Mouse (Mus musculus) kidney, postnatal 4 days (tissue): Measurements from ENCODE around the gene Afap1l2.

Experiments used
- DNase-seq, 2 experiments: peaks; one replicate each; pipeline ENCODE4 v3.0.0; 2021; ENCODE audit warnings: mixed read lengths in 2 of 2

The Afap1l2 gene

DNA sequence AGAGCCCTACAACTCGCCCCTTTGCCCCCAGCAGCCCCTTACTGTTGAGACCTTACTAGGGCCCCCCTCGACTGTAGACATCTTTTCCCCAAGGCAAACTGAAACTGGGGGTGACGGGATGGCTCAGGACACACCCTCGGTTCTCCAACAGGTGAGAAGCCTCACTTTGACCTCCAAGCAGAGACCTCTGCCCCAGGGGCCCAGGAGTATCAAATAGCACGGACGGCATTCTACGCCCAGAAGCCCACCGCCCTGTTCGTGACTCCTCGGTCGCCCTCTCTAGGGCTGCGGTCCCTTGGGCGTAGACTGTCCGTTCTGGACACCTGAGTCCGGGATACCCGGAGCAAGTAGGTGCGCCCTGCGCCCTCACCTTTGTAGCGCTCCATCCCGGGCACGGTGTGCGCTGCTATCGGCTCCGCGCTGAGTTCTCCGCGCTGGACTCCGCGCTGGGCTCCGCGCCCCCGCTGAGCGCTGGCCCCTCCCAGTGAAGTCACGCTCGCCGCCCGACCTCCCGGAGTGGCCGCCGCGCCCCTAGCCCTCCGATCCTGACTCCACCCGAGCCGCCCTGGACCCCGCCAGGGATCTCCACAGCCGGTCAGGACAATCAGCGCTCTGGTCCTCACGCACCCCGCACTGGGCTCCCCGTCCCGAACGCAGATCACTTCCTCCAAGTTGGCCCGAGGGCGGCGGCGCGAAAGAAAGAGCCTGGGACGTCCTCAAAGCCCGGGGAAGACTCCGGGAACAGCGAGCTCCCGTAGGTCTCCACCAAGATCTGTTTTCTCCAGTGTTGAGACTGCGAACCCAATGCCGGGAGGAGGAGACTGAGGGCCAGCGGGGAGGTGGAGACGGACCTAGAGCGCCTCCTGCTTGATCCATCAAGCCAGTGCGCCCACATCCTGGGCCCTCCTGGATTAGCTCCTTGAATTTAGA, at the start of gene Afap1l2:
TSS of gene Afap1l2 (minus strand) at position 448 of the 930 bp plus-strand sequence.
- DNase-seq: peak; percentile 79 to 86

DNA sequence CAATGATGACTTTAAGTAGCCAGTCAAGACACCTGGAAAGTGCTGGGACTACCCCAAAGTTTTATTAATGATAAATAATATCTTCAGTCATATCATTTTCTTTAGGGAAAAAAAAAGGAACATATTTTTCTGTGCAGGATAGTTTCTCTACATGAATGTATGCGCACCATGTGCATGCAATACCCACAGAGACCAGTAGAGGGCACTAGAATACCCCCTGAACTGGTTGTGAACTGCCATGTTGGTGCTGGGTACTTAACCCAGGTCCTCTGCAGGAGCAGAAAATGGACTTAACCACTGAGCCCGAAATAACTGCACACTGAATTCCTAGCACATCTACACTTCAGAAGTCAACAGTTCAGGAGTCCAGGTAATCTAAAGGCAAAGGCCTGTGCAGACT, 49.5 kb upstream of the Afap1l2 start:
- DNase-seq: no peak

DNA sequence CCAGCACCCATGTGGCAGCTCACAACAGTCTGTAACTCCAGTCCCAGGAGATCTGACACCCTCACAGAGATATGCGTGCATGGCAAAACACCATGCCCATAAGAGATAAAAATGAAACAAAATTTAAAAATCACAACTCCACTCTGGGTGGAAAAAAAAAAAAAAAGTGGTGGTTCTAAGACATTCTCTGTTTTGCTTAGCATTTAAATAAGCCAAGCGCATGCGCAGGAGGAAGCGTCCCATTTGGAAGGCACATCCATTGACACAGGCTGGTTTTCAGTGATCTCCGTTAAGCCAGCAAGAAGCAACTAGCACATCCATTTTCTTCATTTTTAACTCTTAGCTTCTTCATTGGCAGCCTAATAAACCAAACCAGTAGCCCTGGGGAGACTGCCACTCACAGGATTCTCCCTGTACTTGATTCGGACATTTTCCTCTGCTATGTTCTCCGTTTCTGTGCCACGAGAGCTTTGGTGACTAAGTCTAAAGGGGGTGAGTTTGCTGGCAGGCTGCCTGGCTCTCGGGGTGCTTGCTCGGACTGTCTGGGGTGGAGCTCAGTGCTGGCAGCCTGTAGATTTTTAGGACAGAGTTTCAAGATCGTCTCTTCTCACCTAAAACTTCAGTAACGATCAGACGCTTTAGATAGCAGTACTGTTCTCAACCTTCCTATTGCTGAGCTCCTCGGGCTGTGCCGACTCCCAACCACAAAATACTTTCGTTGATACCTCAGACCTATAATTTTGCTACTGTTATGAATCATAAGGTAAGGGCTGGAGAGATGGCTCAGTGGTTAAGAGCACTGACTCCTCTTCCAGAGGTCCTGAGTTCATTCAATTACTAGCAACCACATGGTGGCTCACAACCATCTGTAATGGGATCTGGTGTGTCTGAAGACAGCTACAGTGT, 47.4 kb upstream of the Afap1l2 start:
- DNase-seq: no peak

DNA sequence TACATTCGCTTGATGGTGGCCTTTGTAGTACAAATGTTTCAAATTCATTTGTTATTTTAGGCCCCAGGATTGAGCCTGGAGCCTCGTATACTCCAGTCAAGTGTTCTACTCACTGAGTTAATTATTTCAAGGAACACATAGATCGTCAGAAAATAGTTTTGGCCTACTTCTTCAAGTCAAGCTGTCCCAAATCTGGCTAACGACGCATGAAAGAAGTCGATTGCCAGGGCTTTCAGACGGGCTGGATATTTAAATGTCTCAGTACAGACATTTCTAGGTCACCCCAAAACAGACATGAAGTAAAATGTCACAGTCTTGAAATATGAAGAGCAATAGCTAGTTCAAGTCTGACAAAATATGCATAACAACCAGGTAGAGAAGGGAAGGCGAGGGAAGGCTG, 44.9 kb upstream of the Afap1l2 start:
- no peak for DNase-seq

DNA sequence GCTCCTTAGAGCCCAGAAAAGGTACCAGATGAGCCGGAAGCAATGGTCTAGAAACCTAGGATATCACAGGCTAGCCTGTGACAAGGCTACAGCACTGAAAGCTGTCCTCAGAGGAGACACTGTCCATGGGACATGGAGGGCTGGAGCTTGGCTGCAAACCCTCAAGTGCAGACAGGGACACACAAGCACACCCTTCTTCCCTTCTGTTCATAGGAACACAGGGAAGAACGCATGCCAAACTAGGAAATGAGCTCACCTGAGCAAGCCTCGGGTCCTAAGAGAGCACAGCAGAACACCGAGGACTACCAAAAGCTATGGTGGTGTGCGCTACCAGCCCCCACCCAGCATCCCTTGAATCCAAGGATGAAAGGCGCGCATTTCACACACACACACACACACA, 44.0 kb upstream of the Afap1l2 start:
- no peak for DNase-seq

DNA sequence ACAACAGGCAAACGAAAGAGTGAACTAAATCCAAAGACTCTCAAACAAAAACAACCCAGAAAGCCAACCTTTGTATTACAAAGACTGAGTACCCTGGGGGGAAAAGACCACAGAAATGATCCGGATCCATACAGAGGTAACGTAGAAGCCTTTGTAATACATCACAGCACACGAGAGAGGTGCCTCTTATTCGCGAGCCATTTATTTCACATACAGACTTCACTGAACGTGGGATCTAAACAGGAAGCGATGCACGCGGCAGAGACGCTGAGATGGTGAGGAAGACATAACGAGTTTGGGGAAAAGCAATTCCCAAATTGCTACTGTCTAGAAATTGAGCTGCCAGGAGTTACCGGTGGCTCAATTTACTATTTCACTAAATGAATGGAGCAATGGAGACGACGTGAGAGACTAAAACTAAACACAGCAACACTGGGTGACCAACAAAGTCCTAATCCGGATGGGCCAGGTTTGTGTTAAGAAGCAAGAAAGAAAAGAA, 41.6 kb upstream of the Afap1l2 start:
- no peak for DNase-seq

DNA sequence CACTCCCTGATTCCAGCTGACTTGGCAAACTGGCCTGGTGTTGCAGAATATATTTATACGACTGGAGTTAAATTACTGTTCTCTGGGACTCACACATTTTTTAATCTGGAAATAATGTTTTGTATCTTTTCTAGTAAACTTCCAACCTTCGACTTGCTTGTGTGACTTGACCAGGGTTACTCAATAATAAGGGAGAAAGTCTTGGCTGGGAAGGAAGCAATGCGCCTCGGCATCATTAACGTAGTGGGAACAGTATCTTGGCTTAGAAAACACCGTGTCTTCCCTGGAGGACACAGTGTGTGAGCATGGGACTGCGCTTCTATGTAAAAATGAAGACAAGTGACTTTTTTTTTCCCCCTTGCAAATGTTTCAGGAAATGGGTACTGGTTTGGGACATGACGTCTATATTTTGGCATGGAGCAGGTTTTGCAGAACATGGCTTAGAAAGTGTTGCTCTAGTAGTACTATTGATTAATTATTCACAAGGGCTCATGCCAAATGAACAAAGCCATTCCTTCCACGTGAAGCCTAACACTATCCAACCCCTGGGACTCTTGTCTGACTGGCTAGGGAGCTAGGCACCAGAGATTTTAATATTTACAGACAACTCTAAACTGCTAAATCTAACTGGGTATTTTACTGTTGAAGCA, 39.8 kb upstream of the Afap1l2 start:
- no peak for DNase-seq

DNA sequence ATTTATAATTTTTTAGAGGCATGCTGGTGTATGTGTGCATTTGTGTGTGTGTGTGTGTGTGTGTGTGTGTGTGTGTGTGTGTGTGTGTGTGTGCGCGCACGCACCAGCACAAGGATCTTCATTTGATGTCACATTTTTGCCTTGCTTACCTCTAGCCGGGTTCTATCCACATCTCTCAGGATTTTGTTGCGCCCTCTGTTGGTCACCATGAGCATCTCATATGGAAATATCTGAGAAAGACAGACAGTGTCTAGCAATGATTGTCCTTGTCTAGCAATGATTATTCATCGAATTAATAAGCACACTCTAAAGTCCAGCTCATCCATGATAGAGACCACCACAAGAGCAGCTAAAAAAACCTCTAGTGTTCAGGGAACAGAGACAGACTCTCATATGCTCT, 31.2 kb upstream of the Afap1l2 start:
- DNase-seq: peak; percentile 40 to 61

DNA sequence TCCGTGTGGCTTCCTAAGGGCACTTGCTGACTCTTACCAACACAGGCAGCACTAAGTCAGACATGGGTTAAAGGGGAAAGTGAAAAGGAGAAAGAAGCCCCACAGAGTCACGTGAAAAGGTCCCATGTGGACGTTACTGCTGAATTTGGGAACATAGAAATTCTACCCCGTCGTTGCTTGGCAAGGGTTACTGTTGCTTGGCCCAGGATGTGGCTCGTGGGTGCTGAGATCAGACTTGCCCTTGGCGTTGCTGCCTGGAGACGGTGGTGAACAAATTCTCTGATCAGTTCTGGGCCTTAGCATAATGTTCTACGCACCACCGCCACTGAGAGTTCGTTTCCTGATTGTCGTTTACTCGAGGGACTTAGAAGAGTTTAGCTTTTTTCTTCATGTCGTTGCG, 28.8 kb upstream of the Afap1l2 start:
- no peak for DNase-seq

DNA sequence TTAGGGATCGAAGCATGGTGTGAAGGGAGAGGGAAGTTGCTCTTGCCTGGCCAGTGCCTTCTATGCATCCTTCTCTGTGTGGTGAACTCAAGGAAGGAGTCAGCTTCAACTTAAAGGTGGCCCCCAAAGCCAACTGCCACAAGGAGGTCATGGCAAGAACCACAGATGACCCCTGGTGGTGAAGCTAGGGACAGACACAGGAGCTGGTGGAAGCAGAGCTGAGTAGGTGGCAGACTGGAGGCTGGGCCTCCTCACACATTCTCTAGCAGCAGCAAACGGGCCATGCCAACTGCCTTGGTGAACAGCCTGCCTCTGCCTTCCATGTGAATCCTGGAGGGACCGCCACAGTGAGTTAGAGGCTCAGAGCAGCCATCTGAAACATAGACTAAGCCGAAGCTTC, 23.6 kb upstream of the Afap1l2 start:
- DNase-seq: peak; percentile 81 to 87

DNA sequence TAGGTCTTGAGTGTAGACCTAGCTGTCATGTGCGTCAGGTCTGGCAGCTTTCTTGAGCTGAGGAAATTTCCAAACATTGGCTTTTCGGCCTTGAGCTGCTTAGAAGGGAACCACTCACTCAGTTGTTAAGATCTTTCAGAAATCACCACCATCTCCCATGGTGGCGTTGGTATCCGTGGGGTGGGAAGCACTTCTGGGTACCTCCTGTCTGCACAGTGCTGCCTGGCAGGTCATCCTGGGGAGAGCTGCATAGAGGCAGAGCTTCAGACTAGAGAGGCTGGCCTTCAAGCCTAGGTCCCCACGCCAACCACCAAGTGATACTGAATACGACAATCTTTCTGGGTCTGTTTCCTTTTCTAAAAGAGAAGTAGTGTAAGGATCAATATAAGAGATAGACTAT, 21.4 kb upstream of the Afap1l2 start:
- no peak for DNase-seq

DNA sequence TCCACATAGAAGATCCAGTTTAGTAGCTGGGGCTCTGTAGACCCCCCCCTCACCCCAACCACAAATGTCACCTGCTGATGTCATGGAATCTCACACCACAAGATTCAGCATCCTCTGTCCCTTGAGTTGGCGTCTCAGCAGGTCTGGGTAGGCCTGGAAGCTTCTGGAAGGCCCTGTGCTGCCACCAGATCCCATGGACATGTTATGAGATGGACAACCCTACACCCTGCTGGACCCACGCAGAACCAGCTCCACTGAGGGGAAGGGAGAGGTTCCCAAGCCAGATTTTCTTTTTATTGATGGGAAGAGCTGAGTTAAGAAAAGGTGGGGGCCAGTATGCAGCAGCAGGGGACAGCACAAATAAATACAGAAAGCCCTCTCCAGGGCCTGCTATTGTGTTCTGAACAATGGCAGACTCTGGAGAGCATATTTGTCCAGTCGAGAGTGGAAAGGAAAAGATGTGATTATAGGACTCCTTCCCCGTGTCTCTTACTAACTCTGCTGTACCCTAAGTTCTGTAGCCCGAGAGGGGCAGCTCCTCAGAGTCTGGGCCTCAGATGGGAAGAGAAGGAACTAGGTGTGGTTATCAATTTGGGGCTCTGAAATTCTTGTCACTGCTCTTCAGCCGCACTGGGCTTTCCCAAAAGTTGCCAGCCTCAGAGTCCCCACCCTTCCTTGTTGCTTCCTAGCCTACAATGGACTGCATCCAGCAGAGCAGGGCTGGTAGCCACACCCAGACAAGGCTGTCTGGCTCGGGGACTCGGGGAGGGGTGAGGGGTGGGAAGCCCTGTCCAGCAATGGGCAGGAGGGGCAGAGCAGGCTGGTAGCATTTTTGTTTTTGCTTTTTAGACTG, 20.5 kb upstream of the Afap1l2 start:
- peak in 1 of 2 experiments; percentile 27 for DNase-seq

DNA sequence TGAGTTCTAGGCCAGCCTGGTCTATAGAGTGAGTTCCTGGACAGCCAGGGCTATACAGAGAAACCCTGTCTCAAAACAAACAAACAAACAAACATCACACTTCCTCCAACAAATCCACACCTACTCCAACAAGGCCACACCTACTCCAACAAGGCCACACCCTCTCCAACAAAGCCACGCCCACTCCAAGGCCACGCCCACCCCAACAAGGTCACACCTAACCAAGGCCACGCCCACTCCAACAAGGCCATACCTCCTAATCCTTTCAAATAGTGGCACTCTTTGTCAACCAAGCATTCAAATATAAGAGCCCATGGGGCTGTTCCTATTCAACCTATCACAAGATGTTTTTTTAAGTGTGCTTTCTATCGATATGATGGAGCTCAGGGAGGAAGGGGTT, 18.5 kb upstream of the Afap1l2 start:
- no peak for DNase-seq

DNA sequence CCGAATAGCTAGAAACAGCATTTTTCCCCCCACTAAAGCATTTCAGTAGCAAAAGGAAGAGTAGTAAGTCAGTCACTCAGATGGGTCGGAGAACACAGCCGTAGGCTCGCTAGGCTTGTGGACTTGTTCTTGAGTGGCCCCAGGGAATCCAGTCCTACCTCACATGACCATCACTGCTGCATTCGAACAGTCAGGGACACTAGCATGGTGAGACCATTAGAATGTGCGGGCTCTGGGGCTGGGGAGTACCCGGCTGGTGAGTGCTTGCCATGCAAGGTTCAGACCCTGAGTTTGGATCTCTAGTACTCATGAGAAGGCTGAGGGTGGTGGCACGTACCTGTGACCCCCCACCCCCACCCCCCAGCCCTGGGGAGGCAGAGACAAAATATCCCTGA, 9.8 kb upstream of the Afap1l2 start:
- DNase-seq: no peak

DNA sequence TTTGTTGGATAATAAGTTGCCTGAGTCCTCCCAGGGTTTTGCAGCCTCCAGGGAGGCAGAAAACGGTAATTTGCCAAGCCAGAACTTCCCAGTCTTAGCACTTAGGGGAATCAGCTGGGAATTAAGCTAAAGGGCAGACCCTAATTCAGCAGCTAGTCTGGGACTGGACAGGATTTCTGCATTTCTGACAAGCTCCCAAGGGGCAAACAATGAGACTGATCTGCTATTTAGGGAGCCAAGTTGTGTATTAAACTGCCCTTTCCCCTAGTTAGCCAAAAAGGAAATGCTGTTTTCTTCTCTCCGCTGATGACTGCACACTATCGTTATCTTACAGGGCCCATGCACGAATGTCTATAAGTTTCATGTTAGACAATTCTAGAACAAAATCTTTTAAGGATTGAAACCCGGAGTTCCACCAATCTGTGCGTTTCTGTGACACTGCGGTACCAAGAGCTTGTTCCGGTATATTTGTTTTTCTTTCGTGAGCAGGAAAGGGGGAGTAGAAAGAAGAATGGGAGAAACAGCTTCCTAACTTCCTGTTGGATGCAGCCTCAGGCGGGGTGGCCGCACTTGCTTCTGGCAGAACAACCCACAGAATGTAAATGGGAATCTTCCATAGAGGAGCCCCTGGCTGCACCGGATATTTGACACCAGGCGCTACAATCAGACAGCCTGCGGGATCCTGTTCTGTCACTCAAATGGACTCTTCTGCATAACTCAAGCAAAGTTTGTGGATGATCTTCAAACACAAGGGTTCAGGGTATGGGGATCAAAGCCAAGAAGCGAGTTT, 9.2 kb upstream of the Afap1l2 start:
- DNase-seq: peak; percentile 60 to 75

DNA sequence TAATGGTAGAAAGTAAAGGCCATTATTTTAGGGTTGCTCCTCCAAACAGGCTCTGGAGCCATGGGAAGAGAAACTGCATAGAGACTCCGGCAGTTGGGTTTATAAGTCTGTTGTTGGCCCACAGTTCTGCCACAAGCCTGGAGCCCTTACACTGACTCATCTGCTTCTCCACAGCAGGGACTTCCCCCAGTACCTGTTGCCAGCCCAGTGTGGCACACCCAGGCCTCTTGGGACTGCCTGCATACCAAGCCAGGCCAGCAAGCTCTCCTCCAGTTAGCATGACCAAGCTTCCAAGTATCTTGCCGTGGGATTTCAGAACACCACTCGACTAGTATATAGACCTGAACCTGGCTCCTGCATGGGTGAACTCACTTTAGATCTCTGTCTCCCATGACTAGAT, 6.8 kb upstream of the Afap1l2 start:
- DNase-seq: no peak

DNA sequence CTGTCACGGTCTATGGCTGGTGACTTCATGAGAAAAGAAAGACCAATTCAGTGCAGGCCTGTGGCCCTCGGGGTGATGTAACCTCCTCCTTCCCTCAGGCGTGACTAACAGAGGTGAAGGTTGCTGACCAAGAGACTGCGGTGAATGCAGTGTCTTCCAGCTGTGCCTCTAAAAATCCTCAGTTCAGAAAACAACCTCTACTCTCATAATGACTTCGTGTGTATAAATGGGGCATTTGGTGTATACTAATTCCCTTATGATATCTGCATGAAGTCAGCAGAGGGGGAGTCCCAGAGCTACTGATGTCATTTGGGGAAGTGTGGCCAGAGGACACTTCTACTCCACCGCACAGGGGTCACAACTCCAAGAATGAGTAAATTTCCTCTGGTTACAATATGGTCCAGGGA, 5.2 kb upstream of the Afap1l2 start:
- DNase-seq: peak in 1 of 2 experiments; percentile 52

DNA sequence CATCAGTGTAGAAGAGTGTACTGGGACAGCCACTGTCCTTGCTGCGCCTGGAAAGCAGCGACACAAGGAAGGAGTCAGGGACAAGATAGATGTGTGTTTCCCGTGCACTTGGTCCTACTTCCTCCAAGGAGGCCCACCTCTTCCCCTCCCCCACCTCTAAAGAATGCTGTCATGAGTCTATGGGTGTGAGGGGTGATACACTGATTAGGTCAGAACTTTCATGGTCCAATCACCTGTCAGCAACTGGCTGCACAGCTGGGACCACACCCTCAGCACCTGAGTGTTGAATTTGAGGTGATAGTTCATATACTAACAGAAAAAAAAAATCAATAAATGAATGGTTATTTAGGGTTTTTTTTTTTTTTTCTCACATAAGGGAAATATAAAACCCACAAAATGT, 4.0 kb upstream of the Afap1l2 start:
- no peak for DNase-seq

DNA sequence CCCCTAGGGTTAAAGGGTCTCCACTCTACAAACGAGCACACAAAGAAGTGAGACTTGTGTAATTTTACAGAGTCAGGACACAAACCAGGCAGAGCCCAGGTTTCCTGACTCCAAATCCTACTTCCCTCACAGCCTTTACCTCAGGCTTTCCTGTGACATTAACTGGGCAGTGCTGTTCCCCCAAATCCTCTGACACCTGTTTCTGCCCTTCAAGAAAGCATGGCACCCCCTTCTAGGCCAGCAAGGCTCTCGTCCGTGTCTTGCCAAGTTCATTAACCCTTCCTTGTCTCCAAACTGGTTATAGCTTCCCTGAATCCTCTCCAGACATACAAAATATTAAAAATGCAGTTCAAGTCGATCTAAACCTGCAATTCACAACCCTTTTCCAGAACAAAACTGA, 2.0 kb upstream of the Afap1l2 start:
- no peak for DNase-seq

DNA sequence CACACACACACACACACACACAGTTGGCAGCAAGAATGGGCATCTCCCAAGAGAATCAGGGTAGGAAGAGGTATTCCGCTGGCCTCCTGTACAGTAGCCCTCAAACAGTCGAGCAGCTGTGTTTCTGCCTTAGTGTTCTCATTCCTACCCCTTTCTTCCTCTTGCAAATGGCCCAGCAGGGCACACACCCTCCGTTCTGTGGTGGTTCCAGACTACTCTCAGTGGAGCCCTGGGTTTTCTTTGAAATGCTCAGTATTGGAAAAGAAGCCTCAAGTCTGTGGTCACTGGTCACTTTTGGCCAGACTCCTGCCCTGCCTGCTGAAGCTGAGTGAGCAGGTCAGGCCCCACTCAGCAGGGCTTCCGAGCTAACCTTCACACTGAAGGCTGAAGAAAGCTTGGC, 1.6 kb upstream of the Afap1l2 start:
- no peak for DNase-seq

DNA sequence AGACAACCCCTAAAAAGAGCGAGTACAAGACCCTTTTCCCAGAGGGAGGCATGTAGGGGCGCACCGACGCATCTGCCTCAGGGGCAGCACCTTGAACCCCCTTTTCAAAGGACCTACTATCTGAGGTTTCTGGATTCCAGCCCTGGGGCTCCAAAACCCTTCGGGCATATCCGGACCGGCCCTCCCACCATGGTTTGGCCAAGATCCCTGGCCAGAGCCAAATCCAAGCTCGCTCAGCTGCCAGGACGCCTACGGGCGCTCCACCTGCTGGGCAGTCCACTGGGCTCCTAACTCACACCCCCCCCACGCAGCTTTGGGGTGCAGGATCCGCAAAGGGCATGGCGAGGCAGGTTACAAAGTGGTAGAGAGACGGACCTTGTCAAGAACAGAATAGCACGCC, 737 bp downstream of the Afap1l2 start:
- peak; percentile 63 to 75 for DNase-seq
